Mouse (Mus musculus) liver, embryonic 15.5 days (tissue): ENCODE results near the gene Map3k7. TPM values are rescaled to one million over a fixed set of nuclear protein-coding genes. Genes with fewer than 3 reads are reported as not detected.

Experiments
- ATAC-seq: fragments of 200-750 bp; cut with Nextera tagmentation; 2 replicates; pipeline ENCODE4 v1.8.0; 2017; ENCODE audit warnings: moderate number of reproducible peaks, mild to moderate bottlenecking, moderate library complexity; ENCODE audit not compliant: insufficient read depth
- H3K27ac ChIP-seq: fragments of 300-500 bp; sonication (generic); replicated peaks from 2 replicates; pipeline ENCODE4 v1.5.1; 2015; ENCODE audit warnings: mild to moderate bottlenecking, inconsistent platforms
- H3K27me3 ChIP-seq: fragments of 300-500 bp; sonication (generic); 2 replicates; pipeline ENCODE4 v1.6.1; 2015; ENCODE audit warnings: mild to moderate bottlenecking, inconsistent platforms
- H3K36me3 ChIP-seq: fragments of 300-500 bp; sonication (generic); replicated peaks from 2 replicates; pipeline ENCODE4 v1.6.1; 2015; ENCODE audit warnings: moderate library complexity, mild to moderate bottlenecking, inconsistent platforms
- H3K4me1 ChIP-seq: fragments of 300-500 bp; sonication (generic); replicated peaks from 2 replicates; pipeline ENCODE4 v1.6.1; 2015; ENCODE audit warnings: inconsistent platforms
- H3K4me2 ChIP-seq: fragments of 300-500 bp; sonication (generic); 2 replicates; pipeline ENCODE4 v1.6.1; 2015; ENCODE audit warnings: moderate library complexity, mild to moderate bottlenecking, inconsistent platforms
- H3K4me3 ChIP-seq: fragments of 300-500 bp; sonication (generic); replicated peaks from 2 replicates; pipeline ENCODE4 v1.5.1; 2015; ENCODE audit warnings: mild to moderate bottlenecking, inconsistent platforms
- H3K9ac ChIP-seq: fragments of 300-500 bp; sonication (generic); 2 replicates; pipeline ENCODE4 v1.6.1; 2015; ENCODE audit warnings: moderate library complexity, mild to moderate bottlenecking, inconsistent platforms
- H3K9me3 ChIP-seq: fragments of 300-500 bp; sonication (generic); replicated peaks from 2 replicates; pipeline ENCODE4 v1.6.1; 2016; ENCODE audit warnings: inconsistent platforms
- WGBS: fragments of 180-500 bp; shearing (Covaris S2); methylation state at CpG from one replicate; pipeline ENCODE4 v1.1.7; 2015; ENCODE audit warnings: mixed read lengths; ENCODE audit not compliant: insufficient replicate concordance; 5-methylcytosine and 5-hydroxymethylcytosine counted together
- polyA plus RNA-seq: library from polyadenylated mRNA; unstranded; fragments of >200 nt; fragmentation: Nextera tagmentation; extraction: Ambion mirVana; gene quantifications from 2 replicates; pipeline ENCODE4 v1.2.1, GENCODE M21; 2015

Map3k7 gene
- polyA plus RNA-seq, 1 experiment from 2014 or later: 10.8 TPM

- H3K36me3 ChIP-seq: no peaks in the 10 kb centered on the region
- 79% methylated on average over 4 of the region's 4 CpGs for WGBS
- no peaks in the 10 kb centered on the region for H3K9me3 ChIP-seq
Observed at GRCm38 (mm10) chr4:32062381-32063059, 98.6 kb downstream of the Map3k7 start.

GRCm38 (mm10) chr4:32063291-32063690 is 99.4 kb downstream of the Map3k7 start:
- 69% methylated on average over 3 of the region's 3 CpGs for WGBS
- no peaks in the 10 kb centered on the region for H3K27me3 ChIP-seq
- no peak overlapping the region for H3K4me3 ChIP-seq
- H3K36me3 ChIP-seq: no peaks in the 10 kb centered on the region
- no peak for ATAC-seq
- no peak overlapping the region for H3K9ac ChIP-seq
- H3K4me1 ChIP-seq: no peaks in the 10 kb centered on the region
- H3K4me2 ChIP-seq: no peak overlapping the region
- no peak overlapping the region for H3K27ac ChIP-seq
- H3K9me3 ChIP-seq: no peaks in the 10 kb centered on the region

More at GRCm38 (mm10) chr4:32062381-32063059, 98.6 kb downstream of the Map3k7 start:
- Histone ChIP-seq H3K4me3 (no peak overlapping the region), H3K27ac (no peak overlapping the region), H3K27me3 (no peaks in the 10 kb centered on the region), H3K9ac (no peak overlapping the region), H3K4me1 (no peaks in the 10 kb centered on the region), H3K4me2 (no peak overlapping the region)
- ATAC-seq: no peak
